Mouse (Mus musculus) A20 (cell line): ENCODE measurements around the gene Il22ra2.

Experiments used
- DNase-seq: peaks from one replicate; pipeline ENCODE4 v3.0.0-alpha.2; 2011; ENCODE audit warnings: low read depth, low spot score

Gene Il22ra2

DNA sequence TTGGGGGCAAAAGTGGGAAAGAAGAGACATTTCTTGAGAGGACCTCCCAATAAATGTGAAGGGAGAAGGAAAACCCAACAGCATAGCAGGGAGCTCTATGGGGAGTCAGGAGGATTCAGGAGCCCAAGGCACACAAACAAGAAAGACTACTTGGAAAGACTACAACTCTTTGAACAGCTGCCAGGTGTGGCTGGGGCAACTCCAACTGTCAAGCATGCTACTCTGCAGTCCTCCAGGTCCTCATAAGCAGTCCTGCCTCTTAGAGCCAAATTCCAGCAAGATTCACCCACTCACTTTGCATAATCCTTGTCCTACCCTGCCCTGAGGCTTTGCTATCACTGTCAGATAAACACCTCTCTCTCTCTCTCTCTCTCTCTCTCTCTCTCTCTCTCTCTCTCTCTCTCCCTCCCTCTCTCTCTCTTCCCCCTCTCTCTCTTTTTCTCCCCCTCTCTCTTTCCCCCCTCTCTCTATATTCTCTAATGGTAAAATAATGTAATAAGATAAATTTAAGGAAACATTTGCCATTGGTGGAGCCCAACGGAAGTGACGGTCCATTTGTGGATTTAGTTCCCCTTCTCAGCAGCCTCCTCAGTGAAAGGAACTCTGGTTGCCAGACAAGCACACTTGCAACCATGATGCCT, at the start of gene Il22ra2:
Il22ra2 (plus strand) TSS at position 591 of the 641 bp plus-strand sequence.
- no peak for DNase-seq

DNA sequence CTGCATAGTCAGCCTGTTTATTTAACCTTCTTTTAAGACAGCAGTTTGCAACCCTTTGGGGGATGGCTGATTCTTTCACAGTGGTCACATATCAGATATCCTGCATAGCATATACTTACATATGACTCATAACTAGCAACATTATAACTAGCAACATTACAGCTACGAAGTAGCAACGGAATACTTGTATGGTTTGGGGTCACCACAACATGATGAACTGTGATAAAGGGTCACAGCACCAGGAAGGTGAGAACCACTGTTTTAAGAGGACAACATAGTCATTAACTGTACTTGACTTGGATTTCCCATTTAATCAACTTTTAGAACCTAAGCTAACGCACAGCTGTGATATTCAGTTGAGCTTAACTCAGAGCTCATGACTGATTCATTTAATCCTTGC, 44.2 kb upstream of the Il22ra2 start:
- no peak for DNase-seq

DNA sequence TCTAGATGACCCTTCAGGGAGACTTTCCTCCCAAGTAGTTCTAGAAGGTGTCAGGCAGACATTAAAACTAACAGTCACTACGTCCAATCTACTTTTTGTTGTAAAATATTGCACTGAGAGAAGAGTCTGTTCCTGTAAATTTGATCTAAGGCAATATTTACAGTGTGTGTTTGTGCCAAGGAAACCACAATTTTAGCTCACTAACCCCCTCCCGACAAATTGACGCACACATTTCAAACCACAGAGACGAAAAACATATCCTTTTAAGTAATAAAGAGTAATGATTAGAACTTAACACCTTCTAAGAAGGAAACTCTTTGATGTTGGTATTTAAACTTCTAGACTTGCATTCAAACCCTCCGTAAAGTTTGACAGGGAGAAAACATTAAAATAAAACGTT, 43.8 kb upstream of the Il22ra2 start:
- no peak for DNase-seq

DNA sequence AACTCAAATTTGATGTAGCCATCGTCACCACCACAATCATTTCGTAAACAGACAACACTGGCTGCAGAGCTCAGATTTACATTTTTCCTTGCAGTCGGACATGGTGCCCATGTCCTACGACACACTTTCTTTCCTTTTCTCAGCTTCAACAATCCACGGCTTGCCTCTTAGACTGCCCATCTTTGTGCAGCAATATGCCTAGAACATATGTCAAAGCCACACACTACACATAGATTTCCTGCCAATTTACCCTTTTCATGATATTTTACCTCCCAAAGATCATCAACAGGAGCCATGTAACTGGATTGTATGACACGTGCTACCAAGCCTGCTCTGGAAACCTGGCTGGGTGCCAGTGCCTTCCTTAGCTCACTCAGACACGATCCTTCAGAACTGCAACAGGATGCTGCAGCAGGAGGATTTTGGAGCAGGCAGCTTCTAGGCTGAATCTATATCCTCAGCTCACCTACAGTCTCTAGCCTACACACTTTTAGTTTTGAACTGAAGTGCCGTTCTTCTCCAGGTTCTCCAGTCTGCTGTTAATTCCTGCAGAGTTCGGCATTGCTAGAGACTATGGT, 43.3 kb upstream of the Il22ra2 start:
- DNase-seq, result no peak

DNA sequence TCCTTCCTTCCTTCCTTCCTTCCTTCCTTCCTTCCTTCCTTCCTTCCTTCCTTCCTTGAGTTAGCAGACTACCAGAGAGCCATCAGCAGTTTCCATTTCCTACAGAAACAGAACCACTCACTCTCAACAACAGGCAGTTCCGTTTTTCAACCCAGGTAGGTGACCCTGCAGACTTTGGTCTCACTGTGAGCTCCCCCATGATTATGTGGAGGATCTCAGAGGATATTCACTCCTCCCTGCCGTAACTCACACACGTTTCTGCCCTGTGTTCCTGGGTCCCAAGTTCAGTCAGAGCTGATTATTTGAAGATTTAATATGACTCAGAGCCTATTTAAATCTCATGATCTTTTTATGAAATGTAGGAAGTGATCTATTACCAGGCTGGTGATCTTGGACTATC, 41.1 kb upstream of the Il22ra2 start:
- DNase-seq, result no peak

DNA sequence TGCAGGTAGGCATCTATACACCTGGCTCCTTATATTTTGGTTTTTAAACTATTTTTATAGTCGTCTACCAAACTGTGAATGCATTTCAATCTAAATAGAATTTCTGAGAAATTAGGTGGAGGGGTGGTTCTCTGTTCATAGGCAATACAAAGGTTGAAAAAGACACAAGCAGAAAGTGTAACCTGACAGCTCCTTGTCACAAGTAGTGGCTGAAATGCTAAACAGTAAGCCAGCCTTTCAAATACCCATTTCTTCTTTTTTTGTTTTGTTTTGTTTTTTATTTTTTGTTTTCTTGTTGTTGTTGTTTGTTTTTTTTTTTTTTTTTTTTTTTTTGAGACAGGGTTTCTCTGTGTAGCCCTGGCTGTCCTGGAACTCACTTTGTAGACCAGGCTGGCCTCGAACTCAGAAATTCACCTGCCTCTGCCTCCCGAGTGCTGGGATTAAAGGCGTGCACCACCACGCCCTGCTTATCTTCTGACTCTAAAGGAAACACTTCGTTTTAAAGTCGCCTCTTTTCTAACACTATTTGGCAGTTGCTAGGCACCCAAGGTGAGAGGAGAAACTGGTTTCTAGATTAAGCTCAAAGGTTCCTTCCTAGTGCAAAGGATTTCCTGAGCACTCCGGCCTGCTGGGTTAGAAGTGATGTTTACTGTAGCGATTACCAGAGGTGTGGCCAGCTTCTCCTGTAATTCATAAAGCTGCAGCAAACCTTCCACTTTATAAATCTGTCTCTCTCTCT, 39.8 kb upstream of the Il22ra2 start:
- no peak for DNase-seq

DNA sequence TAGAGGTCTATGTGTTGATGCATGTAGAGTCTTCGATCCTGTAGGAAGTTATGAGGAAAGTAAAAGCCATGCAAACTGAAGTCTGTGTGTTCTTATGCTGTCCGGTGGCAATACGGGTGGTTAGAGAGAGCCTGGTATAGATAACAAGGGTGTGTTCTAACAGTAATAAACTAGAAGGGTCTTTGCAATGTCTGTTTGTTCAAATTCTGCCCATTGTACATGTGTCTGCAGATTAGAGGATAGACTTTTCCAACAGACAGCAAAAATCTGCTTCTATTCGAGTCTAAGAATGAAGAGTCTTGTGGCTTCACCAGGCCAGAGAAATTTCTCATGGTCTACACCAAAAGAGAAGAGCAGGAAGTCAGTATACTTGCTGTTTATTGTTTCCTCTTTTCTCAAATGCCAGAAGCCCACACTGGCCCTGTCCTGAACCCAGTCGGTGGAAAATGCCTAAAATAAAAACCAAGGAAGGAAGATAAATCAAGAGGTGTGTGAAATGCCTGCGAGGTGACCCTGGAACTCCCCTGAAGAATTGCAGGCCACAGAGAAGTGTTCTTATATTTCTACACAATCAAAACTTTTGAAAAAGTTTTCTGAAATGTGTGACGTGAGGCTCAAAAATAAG, 38.9 kb upstream of the Il22ra2 start:
- no peak for DNase-seq

DNA sequence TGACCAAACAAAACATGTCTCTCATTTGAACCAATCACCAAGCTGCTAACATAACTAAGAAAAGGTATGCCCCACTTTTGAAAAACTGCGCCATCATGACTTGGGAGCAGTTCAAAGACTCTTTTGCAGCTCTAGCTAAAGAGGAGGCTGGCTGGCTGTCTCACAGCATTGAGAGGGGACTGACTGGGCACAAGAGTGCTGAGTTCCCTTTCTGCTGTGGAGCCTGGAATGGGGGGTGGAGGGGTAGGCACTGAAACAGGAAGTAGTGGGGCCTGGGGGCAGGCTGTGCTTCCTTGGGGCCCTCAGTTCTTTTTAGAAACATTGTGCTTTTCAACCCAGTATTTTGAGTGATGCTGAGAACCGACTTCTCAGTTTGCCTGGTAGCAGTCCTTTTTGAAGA, 37.7 kb upstream of the Il22ra2 start:
- DNase-seq, result peak; percentile 80

DNA sequence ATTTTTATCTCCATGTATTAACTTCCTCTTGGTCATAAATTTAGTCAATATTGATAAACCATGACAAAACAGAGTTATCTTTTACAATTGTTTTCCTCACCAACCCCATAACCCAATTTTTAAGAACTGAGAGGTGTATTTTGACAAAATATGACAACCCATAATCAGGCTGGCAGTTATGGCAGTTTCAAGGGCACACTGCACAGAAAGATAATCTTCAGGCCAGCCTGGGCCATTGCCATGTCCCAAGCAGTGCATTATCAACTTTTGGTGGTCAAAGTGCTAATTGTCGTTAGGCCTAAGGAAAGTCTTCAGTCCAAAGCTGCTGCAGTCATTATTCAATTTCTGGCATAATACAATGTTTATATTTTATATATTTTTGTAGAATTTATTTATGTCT, 37.0 kb upstream of the Il22ra2 start:
- DNase-seq, result no peak

DNA sequence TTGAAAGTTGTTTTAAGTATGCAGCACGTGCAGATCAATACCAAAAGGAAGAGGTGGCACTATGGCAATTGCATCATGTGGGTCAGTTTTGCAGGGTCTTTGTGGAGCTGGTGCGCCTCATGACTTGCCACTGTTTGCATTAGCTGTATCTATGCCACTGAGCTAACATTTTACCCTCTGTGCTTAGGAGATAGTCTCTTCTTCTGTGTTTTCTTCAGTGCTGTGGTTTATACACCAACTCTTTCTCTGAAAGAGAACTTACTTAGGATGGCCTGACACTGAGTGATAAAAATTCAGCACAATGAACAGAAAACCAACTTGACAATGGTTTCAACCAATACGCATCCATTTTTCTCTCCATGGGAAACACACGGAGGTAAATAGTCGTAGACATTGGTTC, 35.9 kb upstream of the Il22ra2 start:
- DNase-seq, result no peak

DNA sequence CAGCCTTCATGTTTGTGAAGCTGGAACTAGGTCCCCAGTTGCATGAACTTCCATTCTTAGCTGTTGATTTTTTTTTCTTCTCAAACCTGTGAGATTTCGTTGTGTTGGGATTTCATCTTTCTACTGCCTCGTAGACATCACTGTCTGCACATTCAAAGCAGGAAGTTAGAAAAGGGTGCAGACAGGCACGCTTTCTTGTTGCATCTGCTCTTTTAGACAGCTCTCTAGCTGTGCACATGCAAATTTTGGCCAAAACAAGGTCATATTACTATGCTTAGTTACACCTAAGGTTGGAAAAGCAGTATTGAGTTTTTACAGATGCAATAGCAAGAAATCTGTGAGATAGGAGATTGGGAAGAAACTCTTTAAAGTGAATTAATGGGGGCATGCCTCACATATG, 34.5 kb upstream of the Il22ra2 start:
- peak; percentile 77 for DNase-seq

DNA sequence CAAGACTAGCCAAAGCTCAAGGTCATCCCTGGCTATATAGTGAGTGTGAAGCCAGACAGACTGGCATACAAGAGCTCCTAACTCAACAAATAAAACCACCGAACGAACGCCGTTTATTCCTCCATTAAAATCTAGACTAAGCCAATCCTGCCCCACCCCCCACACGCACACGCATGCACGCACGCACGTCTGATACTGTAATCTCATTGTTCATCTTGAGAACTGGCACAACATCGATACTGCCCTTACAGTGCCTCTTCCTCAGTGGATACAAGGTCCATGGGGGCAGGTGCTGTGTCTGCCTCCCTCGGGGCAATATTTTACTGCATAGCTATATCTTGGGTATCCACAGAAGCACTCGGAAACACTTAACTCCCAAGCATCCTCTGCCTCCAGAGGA, 32.2 kb upstream of the Il22ra2 start:
- DNase-seq, result no peak

DNA sequence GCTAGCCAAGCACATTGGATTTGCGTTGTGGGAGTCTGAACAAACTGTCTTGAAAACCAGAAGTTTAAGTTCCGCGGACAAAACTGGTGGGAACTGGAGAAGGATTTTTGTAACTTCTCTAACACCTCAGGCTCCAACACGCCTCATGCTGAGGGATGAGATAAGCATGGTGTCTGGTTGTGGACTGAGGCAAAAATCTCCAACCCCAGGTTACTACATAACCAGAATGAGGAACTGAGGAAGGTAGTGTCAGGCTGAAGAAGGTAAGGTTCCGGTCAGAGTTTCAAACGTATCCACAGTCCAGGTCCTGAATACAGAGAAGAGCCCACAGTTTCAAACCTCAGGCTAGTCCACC, 30.5 kb upstream of the Il22ra2 start:
- DNase-seq, result no peak

DNA sequence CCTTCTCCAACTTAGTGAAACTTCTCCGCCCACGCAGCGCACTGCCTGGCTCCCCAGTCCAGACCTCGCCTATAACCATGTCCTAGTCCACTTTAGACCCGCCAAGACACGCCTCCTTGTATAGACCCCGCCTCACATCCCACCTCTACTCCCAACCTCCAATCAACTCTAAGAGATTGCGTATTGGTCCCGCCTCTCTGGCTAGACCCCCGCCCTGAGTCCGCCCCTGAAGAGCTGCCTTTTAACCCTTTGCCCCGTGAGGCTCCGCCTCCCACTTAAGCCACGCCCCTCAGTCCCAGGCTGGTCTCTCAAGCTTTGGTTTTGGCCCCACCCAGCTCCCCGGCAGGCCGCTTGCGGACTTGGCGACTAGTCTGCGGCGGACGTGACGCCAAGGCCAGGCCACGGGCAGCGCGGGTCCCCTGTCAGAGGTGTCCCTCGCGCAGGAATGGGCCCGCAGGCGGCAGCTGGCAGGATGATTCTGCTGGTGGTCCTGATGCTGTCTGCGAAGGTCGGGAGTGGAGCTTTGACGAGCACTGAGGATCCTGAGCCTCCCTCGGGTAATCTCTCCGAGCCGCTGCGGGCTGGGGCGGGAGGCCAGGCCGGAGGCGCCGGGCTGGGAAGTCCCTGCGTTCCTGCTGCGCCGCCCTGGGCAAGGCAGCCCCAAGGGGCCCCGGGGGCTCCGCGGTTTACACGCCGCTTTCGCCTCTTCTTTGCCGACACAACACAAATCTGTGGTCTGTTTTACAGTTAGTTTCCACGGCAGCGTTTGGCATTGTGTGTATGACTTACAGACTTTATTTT, 30.0 kb upstream of the Il22ra2 start, which contains the start of gene Ifngr1:
Ifngr1 (plus strand) TSS at position 309 of the 801 bp plus-strand sequence.
- DNase-seq, result peak; percentile 100

DNA sequence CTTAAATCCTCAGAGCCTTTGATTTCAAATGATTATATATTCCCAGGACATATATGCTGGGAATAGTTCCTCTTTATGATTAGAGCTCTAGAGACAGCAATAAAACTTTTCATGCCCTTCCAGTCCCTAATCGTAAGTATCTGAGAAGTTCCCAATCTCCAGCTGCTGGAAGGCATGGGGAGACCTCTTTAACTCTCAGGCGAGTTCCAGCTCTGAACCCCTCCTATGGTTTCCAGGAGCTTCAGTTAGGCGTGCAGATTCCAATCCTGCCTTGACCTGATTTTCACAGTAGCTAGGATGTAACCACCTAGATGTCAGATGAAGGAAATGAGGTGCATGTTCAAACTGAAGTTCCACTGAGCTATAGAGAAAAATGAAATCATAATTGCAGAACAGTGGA, 29.2 kb upstream of the Il22ra2 start:
- no peak for DNase-seq

DNA sequence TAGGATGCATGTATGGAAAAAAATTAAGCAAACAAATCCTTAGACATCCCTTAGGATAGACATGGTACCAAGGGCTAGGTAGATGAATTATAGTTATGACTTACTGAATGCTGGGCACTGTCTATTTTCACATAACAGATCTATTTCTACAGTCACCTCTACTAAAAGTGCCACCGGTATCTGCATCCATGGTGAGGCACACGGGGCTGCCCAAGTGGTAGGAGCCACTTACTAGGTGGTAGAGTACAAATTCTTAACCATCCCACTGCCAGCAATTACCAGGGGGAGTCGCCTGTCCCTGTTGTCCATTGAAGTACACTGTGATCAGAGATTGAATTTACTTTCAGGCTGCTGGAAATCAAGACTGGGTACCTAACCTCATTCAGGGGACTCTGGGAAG, 28.5 kb upstream of the Il22ra2 start:
- no peak for DNase-seq

DNA sequence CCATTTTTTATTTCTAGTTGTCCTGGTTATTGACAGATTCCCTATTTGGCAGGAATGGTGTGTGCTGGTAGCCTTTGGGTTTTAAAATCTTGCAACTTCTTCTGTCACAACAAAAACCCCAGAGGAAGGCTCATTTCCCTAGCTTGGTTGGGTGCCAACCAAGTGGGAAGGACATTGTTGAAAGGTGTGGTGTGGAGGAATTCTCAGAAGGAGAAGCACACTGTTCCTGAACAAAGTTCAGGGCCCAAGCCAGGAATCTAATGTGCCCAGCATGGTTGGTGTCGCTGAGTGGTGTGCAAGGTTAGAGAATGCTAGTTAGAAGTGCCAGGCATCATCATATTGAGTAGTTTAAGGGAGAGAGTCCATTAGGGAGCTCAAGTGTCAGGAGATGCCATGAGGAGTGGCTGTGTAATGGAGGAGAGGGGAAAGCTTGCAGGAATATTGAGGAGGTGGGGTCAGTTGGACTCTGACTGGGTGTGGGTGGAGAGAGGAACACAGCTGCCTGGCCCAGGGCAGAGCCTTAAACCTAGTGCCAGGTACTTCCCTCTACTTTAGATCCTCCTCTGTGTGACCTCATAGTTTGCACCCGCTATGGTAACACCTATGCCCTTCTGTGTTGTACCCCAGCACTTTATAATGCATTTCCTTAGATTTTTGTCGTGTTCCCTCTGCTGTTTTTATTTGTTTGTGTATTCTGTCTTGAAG, 27.4 kb upstream of the Il22ra2 start:
- peak; percentile 41 for DNase-seq

DNA sequence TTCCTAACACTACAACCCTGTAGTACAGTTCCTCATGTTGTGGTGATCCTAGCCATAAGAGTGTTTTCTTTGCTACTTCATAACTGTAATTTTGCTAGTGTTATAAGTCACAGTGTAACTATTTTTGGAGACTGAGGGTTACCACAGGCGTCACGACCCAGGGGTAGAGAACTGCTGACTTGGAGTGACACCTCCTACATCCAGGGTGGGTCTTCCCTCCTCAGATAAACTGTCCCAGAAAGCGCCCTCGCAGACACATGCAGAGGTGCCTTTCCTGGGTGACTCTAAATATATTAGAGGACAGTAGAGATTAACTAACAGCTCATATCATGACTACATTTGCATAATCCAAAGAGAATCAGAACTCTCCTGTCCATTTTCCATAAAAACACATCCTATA, 24.9 kb upstream of the Il22ra2 start:
- no peak for DNase-seq

DNA sequence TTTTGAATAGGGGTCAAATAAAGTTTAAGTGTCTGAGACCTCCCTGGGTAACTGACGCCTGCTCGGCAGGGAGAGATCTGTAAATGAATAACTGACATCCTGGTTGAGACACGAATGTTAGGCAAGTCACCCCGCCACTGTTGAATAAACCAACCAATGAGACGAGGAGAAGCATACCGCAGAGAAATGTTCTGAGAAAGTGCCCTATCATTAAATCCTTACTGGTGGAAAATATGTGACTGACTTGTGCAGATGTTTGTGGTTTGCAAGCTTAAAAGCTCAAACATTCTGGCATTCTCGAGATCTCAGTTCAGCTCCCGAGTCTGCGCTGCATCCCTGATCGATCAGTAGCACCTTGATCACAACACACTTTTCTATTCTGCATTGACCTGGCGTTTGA, 23.7 kb upstream of the Il22ra2 start:
- DNase-seq, result no peak

DNA sequence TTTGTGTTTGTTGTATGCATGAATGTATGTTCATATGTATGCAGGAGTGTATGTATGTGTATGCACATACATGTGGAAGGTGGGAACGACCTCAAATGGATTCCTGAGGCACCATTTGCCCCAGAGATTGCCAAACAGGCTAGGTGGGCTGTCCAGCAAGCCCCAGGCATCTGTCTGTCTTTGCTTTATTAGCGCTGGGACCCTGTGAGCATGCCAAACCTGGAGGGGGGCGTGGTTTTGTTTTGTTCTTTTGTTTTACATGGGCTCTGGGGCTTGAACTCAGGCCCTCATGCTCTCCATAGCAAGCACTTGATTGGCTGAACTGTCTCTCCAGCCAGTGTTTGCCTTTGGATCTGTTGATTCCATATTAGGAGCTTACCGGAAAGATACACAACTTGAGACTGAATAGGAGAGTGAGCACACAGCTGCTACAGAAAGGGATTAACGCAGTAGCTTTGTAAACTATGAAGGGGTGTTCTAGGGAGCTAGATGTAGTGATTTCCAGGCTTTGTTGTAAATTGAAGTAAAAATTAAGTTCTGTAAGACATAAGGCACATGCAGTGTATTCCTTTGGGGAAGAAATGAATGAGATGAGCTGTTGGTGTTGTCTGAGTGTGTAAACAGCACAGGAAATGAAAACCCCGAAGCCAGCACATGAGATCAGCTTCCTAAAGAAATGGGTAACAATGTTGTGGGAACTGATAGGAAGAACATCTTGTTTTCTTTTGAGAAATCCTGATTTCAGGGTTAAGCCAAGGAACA, 22.3 kb upstream of the Il22ra2 start:
- DNase-seq, result no peak

DNA sequence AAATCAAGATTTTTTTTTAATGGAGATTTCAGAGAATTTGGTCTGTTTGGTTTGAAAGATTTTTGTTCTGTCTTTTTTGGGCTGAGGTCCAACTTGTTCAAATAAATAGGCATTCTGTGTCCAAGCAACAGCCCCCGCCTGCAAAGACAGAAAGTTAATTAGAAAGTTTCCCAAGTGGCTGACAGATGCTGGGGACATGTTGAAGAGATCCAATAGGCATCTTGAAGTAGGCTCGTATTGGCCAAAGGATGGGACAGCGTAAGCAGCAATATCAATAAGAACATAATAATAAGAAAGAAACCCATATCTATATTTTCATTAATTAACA, 21.7 kb upstream of the Il22ra2 start:
- DNase-seq, result no peak
